Mouse (Mus musculus): Measurements from ENCODE around the gene Gmpr.

The Gmpr gene

GRCm38 (mm10) chr13:45502791-45503190 is 4.5 kb upstream of the Gmpr start:
- peak; percentile 63 for DNase-seq (ENCODE audit: low read depth, low spot score)

- DNase-seq (ENCODE audit: low read depth, low spot score), result no peak
These were observed 1.7 kb upstream of the Gmpr start for GRCm38 (mm10) chr13:45505546-45505945.

- DNase-seq (ENCODE audit: low read depth, low spot score), result peak; percentile 66
These were observed 1.3 kb downstream of the Gmpr start for GRCm38 (mm10) chr13:45508495-45508894.

GRCm38 (mm10) chr13:45509366-45509765 is 2.1 kb downstream of the Gmpr start:
- no peak for DNase-seq (ENCODE audit: low read depth, low spot score)

- DNase-seq (ENCODE audit: low read depth, low spot score), result peak; percentile 60
These were observed 4.6 kb downstream of the Gmpr start for GRCm38 (mm10) chr13:45511706-45512435.

- DNase-seq (ENCODE audit: low read depth, low spot score), result no peak
These were observed 5.3 kb downstream of the Gmpr start for GRCm38 (mm10) chr13:45512531-45512930.

GRCm38 (mm10) chr13:45513009-45513984 is 6.1 kb downstream of the Gmpr start:
- DNase-seq (ENCODE audit: low read depth, low spot score), result peak; percentile 47

- DNase-seq (ENCODE audit: low read depth, low spot score), result no peak
These were observed 6.9 kb downstream of the Gmpr start for GRCm38 (mm10) chr13:45514115-45514514.

GRCm38 (mm10) chr13:45514832-45515422 is 7.7 kb downstream of the Gmpr start:
- DNase-seq (ENCODE audit: low read depth, low spot score), result no peak

- no peak for DNase-seq (ENCODE audit: low read depth, low spot score)
These were observed 9.5 kb downstream of the Gmpr start for GRCm38 (mm10) chr13:45516501-45517393.

GRCm38 (mm10) chr13:45524305-45524704 is 17.1 kb downstream of the Gmpr start:
- DNase-seq (ENCODE audit: low read depth, low spot score), result no peak

- DNase-seq (ENCODE audit: low read depth, low spot score), result no peak
These were observed 17.7 kb downstream of the Gmpr start for GRCm38 (mm10) chr13:45524791-45525435.

- no peak for DNase-seq (ENCODE audit: low read depth, low spot score)
These were observed 19.0 kb downstream of the Gmpr start for GRCm38 (mm10) chr13:45526230-45526629.

- DNase-seq (ENCODE audit: low read depth, low spot score), result peak; percentile 89
These were observed 20.2 kb downstream of the Gmpr start for GRCm38 (mm10) chr13:45527232-45527964.

- no peak for DNase-seq (ENCODE audit: low read depth, low spot score)
These were observed 21.5 kb downstream of the Gmpr start for GRCm38 (mm10) chr13:45528787-45529186.

- no peak for DNase-seq (ENCODE audit: low read depth, low spot score)
These were observed 23.5 kb downstream of the Gmpr start for GRCm38 (mm10) chr13:45530754-45531153.

- DNase-seq (ENCODE audit: low read depth, low spot score), result no peak
These were observed 28.6 kb downstream of the Gmpr start for GRCm38 (mm10) chr13:45535731-45536453.

- no peak for DNase-seq (ENCODE audit: low read depth, low spot score)
These were observed 29.9 kb downstream of the Gmpr start for GRCm38 (mm10) chr13:45537110-45537509.

- DNase-seq (ENCODE audit: low read depth, low spot score), result no peak
These were observed 30.8 kb downstream of the Gmpr start for GRCm38 (mm10) chr13:45538091-45538490.

Data from c-Kit-negative CD71-positive TER-119-positive erythroid progenitor cells, embryonic 14.5 days (primary cell).